Mouse (Mus musculus): Measurements from ENCODE around the gene Mlec. TPM values are rescaled to one million over a fixed set of nuclear protein-coding genes. Genes with fewer than 3 reads are reported as not detected.
A peak's percentile ranks its signal among the peaks of the same experiment; 100 is the strongest.

The Mlec gene
- polyA plus RNA-seq, 1 experiment from 2014 or later, result 51.5 TPM

DNA sequence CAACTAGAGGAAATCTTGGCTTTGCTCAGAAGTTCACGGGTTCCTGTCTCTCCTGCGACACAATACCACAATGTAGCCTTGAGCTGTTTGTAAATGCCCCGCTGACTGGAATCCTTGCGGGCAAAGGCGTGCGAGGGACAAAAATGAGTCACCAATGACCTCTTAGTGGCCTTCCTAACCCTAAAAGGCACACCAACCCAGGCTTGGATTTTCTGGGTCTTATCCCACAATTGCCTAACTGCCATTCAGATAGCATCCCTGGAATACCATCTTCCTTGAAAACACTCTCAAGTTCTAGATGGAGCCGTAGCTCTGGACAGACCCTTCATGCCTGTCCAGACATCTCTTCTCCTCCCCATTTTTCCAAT is 34.8 kb upstream of the Mlec start:
- no peak for ATAC-seq (ENCODE audit: insufficient number of reproducible peaks, low FRiP score, low TSS enrichment, low read depth)
- no peaks in the 10 kb centered on the region for H3K36me3 ChIP-seq (ENCODE audit: control insufficient read depth, insufficient read depth, low read length)
- no peak for DNase-seq (ENCODE audit: low spot score)
- H3K4me1 ChIP-seq (ENCODE audit: control insufficient read depth, insufficient read depth, low read length), result peaks cover 30% of the 10 kb centered on the region
- no peaks in the 10 kb centered on the region for H3K9me3 ChIP-seq (ENCODE audit: control insufficient read depth, low read length)
- no peak overlapping the region for H3K27ac ChIP-seq (replicated peaks; ENCODE audit: low read depth, low read length)
- H3K27me3 ChIP-seq (ENCODE audit: control insufficient read depth, insufficient read depth, low read length), result peaks cover 22% of the 10 kb centered on the region
- WGBS, result 17% methylated on average over 7 of the region's 7 CpGs
- 0 out of 2 replicates have a peak overlapping the region, but pooled peaks have one; percentile 55 for H3K9ac ChIP-seq (ENCODE audit: low read length)
- H3K4me2 ChIP-seq (ENCODE audit: low read depth, severe bottlenecking), result peak overlapping the region; percentile 100
- H3K4me3 ChIP-seq (ENCODE audit: low read depth, low read length), result peak overlapping the region; percentile 54; the same call in 1 of the 2 replicates

GRCm38 (mm10) chr5:115191880-115192827 is 34.2 kb upstream of the Mlec start:
- Histone ChIP-seq H3K4me1 (ENCODE audit: control insufficient read depth, insufficient read depth, low read length) (peaks cover 36% of the 10 kb centered on the region), H3K9ac (ENCODE audit: low read length) (no peak overlapping the region), H3K9me3 (ENCODE audit: control insufficient read depth, low read length) (no peaks in the 10 kb centered on the region), H3K27me3 (ENCODE audit: control insufficient read depth, insufficient read depth, low read length) (peaks cover 22% of the 10 kb centered on the region), H3K27ac (replicated peaks; ENCODE audit: low read depth, low read length) (no peak overlapping the region), H3K36me3 (ENCODE audit: control insufficient read depth, insufficient read depth, low read length) (no peaks in the 10 kb centered on the region), H3K4me3 (ENCODE audit: low read depth, low read length) (no peak overlapping the region), H3K4me2 (ENCODE audit: low read depth, severe bottlenecking) (peak overlapping the region; percentile 100; the same call in 1 of the 2 replicates)
- ATAC-seq (ENCODE audit: insufficient number of reproducible peaks, low FRiP score, low TSS enrichment, low read depth) (no peak), DNase-seq (ENCODE audit: low spot score) (peak; percentile 62)
- 5% methylated on average over 29 of the region's 29 CpGs for WGBS

- H3K27me3 ChIP-seq (ENCODE audit: control insufficient read depth, insufficient read depth, low read length), result peaks cover 22% of the 10 kb centered on the region
- no peak for DNase-seq (ENCODE audit: low spot score)
- 55% methylated on average over 12 of the region's 12 CpGs for WGBS
- ATAC-seq (ENCODE audit: insufficient number of reproducible peaks, low FRiP score, low TSS enrichment, low read depth), result no peak
- no peaks in the 10 kb centered on the region for H3K36me3 ChIP-seq (ENCODE audit: control insufficient read depth, insufficient read depth, low read length)
- no peak overlapping the region for H3K27ac ChIP-seq (replicated peaks; ENCODE audit: low read depth, low read length)
- H3K9me3 ChIP-seq (ENCODE audit: control insufficient read depth, low read length), result no peaks in the 10 kb centered on the region
- H3K4me1 ChIP-seq (ENCODE audit: control insufficient read depth, insufficient read depth, low read length), result peaks cover 38% of the 10 kb centered on the region
- H3K4me3 ChIP-seq (ENCODE audit: low read depth, low read length), result no peak overlapping the region
- no peak overlapping the region for H3K9ac ChIP-seq (ENCODE audit: low read length)
- H3K4me2 ChIP-seq (ENCODE audit: low read depth, severe bottlenecking), result no peak overlapping the region; the same call in 1 of the 2 replicates
Observed at GRCm38 (mm10) chr5:115190081-115190480, 32.1 kb upstream of the Mlec start.

GRCm38 (mm10) chr5:115188824-115189223 is 30.8 kb upstream of the Mlec start:
- WGBS, result 51% methylated on average over 5 of the region's 5 CpGs
- peaks cover 19% of the 10 kb centered on the region for H3K27me3 ChIP-seq (ENCODE audit: control insufficient read depth, insufficient read depth, low read length)
- DNase-seq (ENCODE audit: low spot score) (peak; percentile 60), ATAC-seq (ENCODE audit: insufficient number of reproducible peaks, low FRiP score, low TSS enrichment, low read depth) (no peak)
- H3K9ac ChIP-seq (ENCODE audit: low read length), result no peak overlapping the region
- no peak overlapping the region for H3K27ac ChIP-seq (replicated peaks; ENCODE audit: low read depth, low read length)
- no peaks in the 10 kb centered on the region for H3K9me3 ChIP-seq (ENCODE audit: control insufficient read depth, low read length)
- H3K36me3 ChIP-seq (ENCODE audit: control insufficient read depth, insufficient read depth, low read length), result no peaks in the 10 kb centered on the region
- peaks cover 33% of the 10 kb centered on the region for H3K4me1 ChIP-seq (ENCODE audit: control insufficient read depth, insufficient read depth, low read length)
- no peak overlapping the region for H3K4me2 ChIP-seq (ENCODE audit: low read depth, severe bottlenecking)
- no peak overlapping the region for H3K4me3 ChIP-seq (ENCODE audit: low read depth, low read length)

GRCm38 (mm10) chr5:115187188-115188131 is 29.5 kb upstream of the Mlec start:
- Histone ChIP-seq H3K4me3 (ENCODE audit: low read depth, low read length) (no peak overlapping the region), H3K27ac (replicated peaks; ENCODE audit: low read depth, low read length) (no peak overlapping the region), H3K36me3 (ENCODE audit: control insufficient read depth, insufficient read depth, low read length) (no peaks in the 10 kb centered on the region), H3K27me3 (ENCODE audit: control insufficient read depth, insufficient read depth, low read length) (peaks cover 8% of the 10 kb centered on the region), H3K9me3 (ENCODE audit: control insufficient read depth, low read length) (no peaks in the 10 kb centered on the region), H3K4me2 (ENCODE audit: low read depth, severe bottlenecking) (peak overlapping the region; percentile 31), H3K4me1 (ENCODE audit: control insufficient read depth, insufficient read depth, low read length) (peaks cover 19% of the 10 kb centered on the region), H3K9ac (ENCODE audit: low read length) (0 out of 2 replicates have a peak overlapping the region, but pooled peaks have one; percentile 27)
- DNase-seq (ENCODE audit: low spot score), result peak; percentile 97
- peak; percentile 79 for ATAC-seq (ENCODE audit: insufficient number of reproducible peaks, low FRiP score, low TSS enrichment, low read depth)
- WGBS, result 18% methylated on average over 26 of the region's 26 CpGs

- H3K36me3 ChIP-seq (ENCODE audit: control insufficient read depth, insufficient read depth, low read length), result no peaks in the 10 kb centered on the region
- peak overlapping the region; percentile 20; the same call in 1 of the 2 replicates for H3K4me2 ChIP-seq (ENCODE audit: low read depth, severe bottlenecking)
- 50% methylated on average over 17 of the region's 17 CpGs for WGBS
- peaks cover 11% of the 10 kb centered on the region for H3K4me1 ChIP-seq (ENCODE audit: control insufficient read depth, insufficient read depth, low read length)
- H3K9ac ChIP-seq (ENCODE audit: low read length), result peak overlapping the region; percentile 37; the same call in 1 of the 2 replicates
- no peak overlapping the region for H3K4me3 ChIP-seq (ENCODE audit: low read depth, low read length)
- peaks cover 2% of the 10 kb centered on the region; the same call in 1 of the 2 replicates for H3K27me3 ChIP-seq (ENCODE audit: control insufficient read depth, insufficient read depth, low read length)
- no peak overlapping the region for H3K27ac ChIP-seq (replicated peaks; ENCODE audit: low read depth, low read length)
- no peaks in the 10 kb centered on the region for H3K9me3 ChIP-seq (ENCODE audit: control insufficient read depth, low read length)
- no peak for ATAC-seq (ENCODE audit: insufficient number of reproducible peaks, low FRiP score, low TSS enrichment, low read depth)
- DNase-seq (ENCODE audit: low spot score), result no peak
Observed at GRCm38 (mm10) chr5:115186371-115187073, 28.5 kb upstream of the Mlec start.

DNA sequence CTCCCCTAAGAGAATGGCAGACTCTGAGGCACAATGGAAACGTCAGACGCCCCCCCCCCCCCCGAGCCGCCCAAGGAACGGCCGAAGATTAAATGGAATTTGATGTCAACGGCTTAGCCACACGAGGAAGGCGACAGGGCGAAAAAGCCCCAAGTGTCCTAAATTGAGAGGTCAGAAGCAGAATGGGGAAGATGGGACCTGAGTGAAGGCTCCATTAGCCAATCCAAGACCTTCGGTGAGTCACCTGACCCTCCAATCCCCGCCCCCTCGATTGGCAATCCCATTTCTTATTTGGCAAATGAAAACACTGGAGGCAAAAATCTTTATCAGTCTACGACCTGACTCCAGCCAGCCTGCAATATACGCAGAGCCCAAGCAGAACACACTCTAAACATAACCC is 26.7 kb upstream of the Mlec start:
- WGBS, result 43% methylated on average over 15 of the region's 15 CpGs
- Histone ChIP-seq H3K36me3 (ENCODE audit: control insufficient read depth, insufficient read depth, low read length) (no peaks in the 10 kb centered on the region), H3K4me1 (ENCODE audit: control insufficient read depth, insufficient read depth, low read length) (peaks cover 9% of the 10 kb centered on the region), H3K4me2 (ENCODE audit: low read depth, severe bottlenecking) (no peak overlapping the region; the same call in 1 of the 2 replicates), H3K4me3 (ENCODE audit: low read depth, low read length) (no peak overlapping the region), H3K27ac (replicated peaks; ENCODE audit: low read depth, low read length) (no peak overlapping the region), H3K9ac (ENCODE audit: low read length) (no peak overlapping the region), H3K9me3 (ENCODE audit: control insufficient read depth, low read length) (no peaks in the 10 kb centered on the region), H3K27me3 (ENCODE audit: control insufficient read depth, insufficient read depth, low read length) (no peaks in the 10 kb centered on the region)
- ATAC-seq (ENCODE audit: insufficient number of reproducible peaks, low FRiP score, low TSS enrichment, low read depth) (no peak), DNase-seq (ENCODE audit: low spot score) (peak; percentile 51)
